Mouse (Mus musculus) left cerebral cortex, adult 18-20 months (tissue): ENCODE measurements around the gene Uaca. TPM values are rescaled to one million over a fixed set of nuclear protein-coding genes. Genes with fewer than 3 reads are reported as not detected.
A peak's percentile ranks its signal among the peaks of the same experiment; 100 is the strongest.

ENCODE experiments used
- DNase-seq, 2 experiments: peaks; one replicate each; pipeline ENCODE4 v3.0.0; 2021 to 2022; ENCODE audit warnings: low spot score in 2 of 2, mixed read lengths in 1 of 2
- long read RNA-seq, 2 experiments: library from polyadenylated mRNA; stranded (forward); transcript quantifications; one replicate each; pipeline ENCODE4 v2.0.0; 2021
- total RNA-seq, 2 experiments: library from RNA; stranded (reverse); gene quantifications; 2 replicates each; pipeline ENCODE4 v1.2.3; 2021

The Uaca gene
- total RNA-seq: 1 to 10 TPM; 7.7 to 9.2 TPM
- long read RNA-seq, experiment 1, full-length matches to known transcripts: 1 of 4 reads
- long read RNA-seq, experiment 1, partial matches to known transcripts: 2 of 4 reads
- long read RNA-seq, experiment 1, other reads (novel, unspliced or antisense): 1 of 4 reads
- long read RNA-seq, experiment 2, full-length matches to known transcripts: 2 of 7 reads
- long read RNA-seq, experiment 2, partial matches to known transcripts: 3 of 7 reads
- long read RNA-seq, experiment 2, other reads (novel, unspliced or antisense): 2 of 7 reads

- DNase-seq: peak; percentile 68 to 70
Measured at GRCm38 (mm10) chr9:60794210-60794840, at the start of gene Uaca. Gene Uaca, plus strand, starts transcription at chr9:60794542.

GRCm38 (mm10) chr9:60744971-60745370, 49.4 kb upstream of the Uaca start:
- DNase-seq: no peak

GRCm38 (mm10) chr9:60746561-60746960, 47.8 kb upstream of the Uaca start:
- DNase-seq: no peak

GRCm38 (mm10) chr9:60747672-60748071, 46.7 kb upstream of the Uaca start:
- DNase-seq: no peak

- no peak for DNase-seq
Measured at GRCm38 (mm10) chr9:60748191-60748590, 46.2 kb upstream of the Uaca start.

- DNase-seq: no peak
Measured at GRCm38 (mm10) chr9:60749105-60749504, 45.2 kb upstream of the Uaca start.

GRCm38 (mm10) chr9:60751098-60751497, 43.2 kb upstream of the Uaca start:
- no peak for DNase-seq

GRCm38 (mm10) chr9:60751971-60752370, 42.4 kb upstream of the Uaca start:
- no peak for DNase-seq

GRCm38 (mm10) chr9:60752636-60753035, 41.7 kb upstream of the Uaca start:
- no peak for DNase-seq

GRCm38 (mm10) chr9:60756258-60756657, 38.1 kb upstream of the Uaca start:
- peak; percentile 54 to 76 for DNase-seq

- DNase-seq: no peak
Measured at GRCm38 (mm10) chr9:60756866-60757740, 37.2 kb upstream of the Uaca start.

GRCm38 (mm10) chr9:60757817-60758216, 36.5 kb upstream of the Uaca start:
- no peak for DNase-seq

GRCm38 (mm10) chr9:60759436-60760007, 34.8 kb upstream of the Uaca start:
- DNase-seq: no peak

GRCm38 (mm10) chr9:60765181-60765580, 29.2 kb upstream of the Uaca start:
- no peak for DNase-seq

GRCm38 (mm10) chr9:60768393-60768792, 25.9 kb upstream of the Uaca start:
- no peak for DNase-seq

GRCm38 (mm10) chr9:60769711-60770111, 24.6 kb upstream of the Uaca start:
- DNase-seq: no peak

GRCm38 (mm10) chr9:60773713-60774112, 20.6 kb upstream of the Uaca start:
- DNase-seq: no peak

- DNase-seq: no peak
Measured at GRCm38 (mm10) chr9:60776899-60777298, 17.4 kb upstream of the Uaca start.

GRCm38 (mm10) chr9:60782057-60782789, 12.1 kb upstream of the Uaca start:
- no peak for DNase-seq

- no peak for DNase-seq
Measured at GRCm38 (mm10) chr9:60785069-60785468, 9.3 kb upstream of the Uaca start.
